Mouse (Mus musculus): ENCODE results near the gene Tagap.

GRCm38 (mm10) chr17:7897756-7898155, 28.0 kb upstream of the Tagap start:
- TF ChIP-seq POLR2A (IDR thresholded peaks at IDR 0.05; ENCODE audit: low read depth, low read length) (no peak), CTCF (IDR thresholded peaks at IDR 0.05; ENCODE audit: extremely low read depth, insufficient read length, insufficient replicate concordance, low read depth, low read length) (no peak)

Measured in small intestine, adult 2 months (tissue).